Mouse (Mus musculus) midbrain, embryonic 13.5 days (tissue): Measurements from ENCODE around the gene Dyrk3. TPM values are rescaled to one million over a fixed set of nuclear protein-coding genes. Genes with fewer than 3 reads are reported as not detected.

Experiments used
- ATAC-seq: fragments of 200-750 bp; cut with Nextera tagmentation; 2 replicates; pipeline ENCODE4 v1.8.0; 2017; ENCODE audit warnings: mild to moderate bottlenecking, moderate TSS enrichment, moderate library complexity
- H3K27ac ChIP-seq: fragments of 300-500 bp; sonication (generic); 2 replicates; pipeline ENCODE4 v1.5.1; 2015; ENCODE audit warnings: inconsistent platforms, mild to moderate bottlenecking, moderate library complexity
- H3K27me3 ChIP-seq: fragments of 300-500 bp; sonication (generic); 2 replicates; pipeline ENCODE4 v1.6.1; 2015; ENCODE audit warnings: mild to moderate bottlenecking, inconsistent platforms
- H3K36me3 ChIP-seq: fragments of 300-500 bp; sonication (generic); 2 replicates; pipeline ENCODE4 v1.6.1; 2015; ENCODE audit warnings: mild to moderate bottlenecking, inconsistent platforms
- H3K4me1 ChIP-seq: fragments of 300-500 bp; sonication (generic); replicated peaks from 2 replicates; pipeline ENCODE4 v1.6.1; 2015; ENCODE audit warnings: inconsistent platforms
- H3K4me2 ChIP-seq: fragments of 300-500 bp; sonication (generic); replicated peaks from 2 replicates; pipeline ENCODE4 v1.6.1; 2015; ENCODE audit warnings: moderate library complexity, mild to moderate bottlenecking, inconsistent platforms
- H3K4me3 ChIP-seq: fragments of 300-500 bp; sonication (generic); replicated peaks from 2 replicates; pipeline ENCODE4 v1.5.1; 2015; ENCODE audit warnings: mild to moderate bottlenecking, inconsistent platforms
- H3K9ac ChIP-seq: fragments of 300-500 bp; sonication (generic); replicated peaks from 2 replicates; pipeline ENCODE4 v1.6.1; 2015; ENCODE audit warnings: mild to moderate bottlenecking, inconsistent platforms
- H3K9me3 ChIP-seq: fragments of 300-500 bp; sonication (generic); 2 replicates; pipeline ENCODE4 v1.6.1; 2016; ENCODE audit warnings: mild to moderate bottlenecking, inconsistent platforms
- WGBS: fragments of 180-500 bp; shearing (Covaris S2); methylation state at CpG from one replicate; pipeline ENCODE4 v1.1.7; 2015; 5-methylcytosine and 5-hydroxymethylcytosine counted together
- polyA plus RNA-seq: library from polyadenylated mRNA; unstranded; fragments of >200 nt; fragmentation: Nextera tagmentation; extraction: Ambion mirVana; gene quantifications from 2 replicates; pipeline ENCODE4 v1.2.1, GENCODE M21; 2015

Dyrk3 gene
- 18.3 and 19.2 TPM in 2 replicates for polyA plus RNA-seq

GRCm38 (mm10) chr1:131138191-131139016, at the start of gene Dyrk3:
Dyrk3 (minus strand) TSS chr1:131138340.
- Histone ChIP-seq H3K9ac (peak within 1 kb of the TSS; percentile 82), H3K27ac (peak within 1 kb of the TSS; percentile 97), H3K4me3 (peak within 1 kb of the TSS; percentile 78), H3K9me3 (no peaks in the 10 kb centered on the region), H3K36me3 (no peaks in the 10 kb centered on the region), H3K4me1 (peaks cover 45% of the 10 kb centered on the region), H3K27me3 (no peaks in the 10 kb centered on the region), H3K4me2 (peak within 1 kb of the TSS; percentile 71)
- 6% methylated on average over 49 of the region's 49 CpGs for WGBS
- ATAC-seq = peak; percentile 97

GRCm38 (mm10) chr1:131187856-131188255, 49.7 kb upstream of the Dyrk3 start:
- no peak overlapping the region for H3K9ac ChIP-seq
- 94% methylated on average over 5 of the region's 5 CpGs for WGBS

GRCm38 (mm10) chr1:131186995-131187394, 48.9 kb upstream of the Dyrk3 start:
- 73% methylated on average over 6 of the region's 6 CpGs for WGBS
- H3K27me3 ChIP-seq = no peaks in the 10 kb centered on the region
- no peak overlapping the region for H3K9ac ChIP-seq
- no peaks in the 10 kb centered on the region for H3K36me3 ChIP-seq
- H3K4me3 ChIP-seq = no peak overlapping the region
- H3K4me1 ChIP-seq = no peaks in the 10 kb centered on the region
- no peaks in the 10 kb centered on the region for H3K9me3 ChIP-seq
- H3K4me2 ChIP-seq = no peak overlapping the region
- no peak for ATAC-seq
- H3K27ac ChIP-seq = no peak overlapping the region

More at GRCm38 (mm10) chr1:131187856-131188255, 49.7 kb upstream of the Dyrk3 start:
- no peak overlapping the region for H3K27ac ChIP-seq
- no peaks in the 10 kb centered on the region for H3K9me3 ChIP-seq
- H3K27me3 ChIP-seq = no peaks in the 10 kb centered on the region
- ATAC-seq = no peak
- no peak overlapping the region for H3K4me2 ChIP-seq
- H3K4me1 ChIP-seq = no peaks in the 10 kb centered on the region
- H3K4me3 ChIP-seq = no peak overlapping the region
- no peaks in the 10 kb centered on the region for H3K36me3 ChIP-seq

- 90% methylated on average over 13 of the region's 13 CpGs for WGBS
- ATAC-seq = no peak
- H3K27me3 ChIP-seq = no peaks in the 10 kb centered on the region
Observed at GRCm38 (mm10) chr1:131185821-131186506, 47.8 kb upstream of the Dyrk3 start.

GRCm38 (mm10) chr1:131184956-131185660, 47.0 kb upstream of the Dyrk3 start:
- H3K27ac ChIP-seq = no peak overlapping the region
- peaks cover 4% of the 10 kb centered on the region; the same call in 1 of the 2 replicates for H3K36me3 ChIP-seq
- H3K4me3 ChIP-seq = no peak overlapping the region
- no peaks in the 10 kb centered on the region for H3K4me1 ChIP-seq
- no peak for ATAC-seq
- no peaks in the 10 kb centered on the region for H3K9me3 ChIP-seq
- 82% methylated on average over 8 of the region's 8 CpGs for WGBS
- no peak overlapping the region for H3K4me2 ChIP-seq
- H3K9ac ChIP-seq = no peak overlapping the region
- H3K27me3 ChIP-seq = no peaks in the 10 kb centered on the region

More at GRCm38 (mm10) chr1:131185821-131186506, 47.8 kb upstream of the Dyrk3 start:
- Histone ChIP-seq H3K9me3 (no peaks in the 10 kb centered on the region), H3K4me3 (no peak overlapping the region), H3K36me3 (no peaks in the 10 kb centered on the region), H3K27ac (no peak overlapping the region), H3K4me1 (no peaks in the 10 kb centered on the region), H3K9ac (no peak overlapping the region), H3K4me2 (no peak overlapping the region)

GRCm38 (mm10) chr1:131184253-131184955, 46.3 kb upstream of the Dyrk3 start:
- H3K9ac ChIP-seq = no peak overlapping the region
- H3K27me3 ChIP-seq = no peaks in the 10 kb centered on the region
- peaks cover 11% of the 10 kb centered on the region for H3K36me3 ChIP-seq
- no peak overlapping the region for H3K27ac ChIP-seq
- H3K4me1 ChIP-seq = no peaks in the 10 kb centered on the region
- H3K9me3 ChIP-seq = no peaks in the 10 kb centered on the region
- no peak for ATAC-seq
- H3K4me3 ChIP-seq = no peak overlapping the region
- H3K4me2 ChIP-seq = no peak overlapping the region
- WGBS = 92% methylated on average over 9 of the region's 9 CpGs

- no peaks in the 10 kb centered on the region for H3K27me3 ChIP-seq
Observed at GRCm38 (mm10) chr1:131183201-131183600, 45.1 kb upstream of the Dyrk3 start.

GRCm38 (mm10) chr1:131181642-131182527, 43.7 kb upstream of the Dyrk3 start:
- no peak overlapping the region for H3K27ac ChIP-seq
- H3K36me3 ChIP-seq = peaks cover 32% of the 10 kb centered on the region
- no peak overlapping the region for H3K4me3 ChIP-seq
- H3K4me2 ChIP-seq = no peak overlapping the region
- WGBS = 62% methylated on average over 9 of the region's 9 CpGs
- no peaks in the 10 kb centered on the region for H3K27me3 ChIP-seq
- H3K9ac ChIP-seq = no peak overlapping the region
- H3K9me3 ChIP-seq = no peaks in the 10 kb centered on the region
- H3K4me1 ChIP-seq = no peaks in the 10 kb centered on the region
- ATAC-seq = peak; percentile 69

More at GRCm38 (mm10) chr1:131183201-131183600, 45.1 kb upstream of the Dyrk3 start:
- ATAC-seq = no peak
- Histone ChIP-seq H3K9me3 (no peaks in the 10 kb centered on the region), H3K9ac (no peak overlapping the region), H3K4me1 (no peaks in the 10 kb centered on the region), H3K36me3 (peaks cover 19% of the 10 kb centered on the region), H3K27ac (no peak overlapping the region), H3K4me3 (no peak overlapping the region), H3K4me2 (no peak overlapping the region)
- 92% methylated on average over 7 of the region's 7 CpGs for WGBS

- Histone ChIP-seq H3K4me2 (no peak overlapping the region), H3K4me1 (no peaks in the 10 kb centered on the region), H3K4me3 (no peak overlapping the region), H3K36me3 (peaks cover 47% of the 10 kb centered on the region), H3K9me3 (no peaks in the 10 kb centered on the region), H3K27me3 (no peaks in the 10 kb centered on the region), H3K9ac (no peak overlapping the region), H3K27ac (no peak overlapping the region)
- ATAC-seq = no peak
- WGBS = 94% methylated on average over 7 of the region's 7 CpGs
Observed at GRCm38 (mm10) chr1:131180386-131180785, 42.2 kb upstream of the Dyrk3 start.

GRCm38 (mm10) chr1:131178083-131178482, 39.9 kb upstream of the Dyrk3 start:
- WGBS = 90% methylated on average over 5 of the region's 5 CpGs
- H3K9me3 ChIP-seq = no peaks in the 10 kb centered on the region
- H3K36me3 ChIP-seq = peaks cover 69% of the 10 kb centered on the region
- no peaks in the 10 kb centered on the region for H3K27me3 ChIP-seq
- no peak overlapping the region for H3K4me2 ChIP-seq
- H3K4me3 ChIP-seq = no peak overlapping the region
- ATAC-seq = no peak
- H3K27ac ChIP-seq = no peak overlapping the region
- no peak overlapping the region for H3K9ac ChIP-seq
- H3K4me1 ChIP-seq = no peaks in the 10 kb centered on the region

- Histone ChIP-seq H3K4me2 (no peak overlapping the region), H3K4me3 (no peak overlapping the region)
- 89% methylated on average over 4 of the region's 4 CpGs for WGBS
Observed at GRCm38 (mm10) chr1:131177249-131177648, 39.1 kb upstream of the Dyrk3 start.

More at GRCm38 (mm10) chr1:131177249-131177648, 39.1 kb upstream of the Dyrk3 start:
- H3K27me3 ChIP-seq = no peaks in the 10 kb centered on the region
- H3K27ac ChIP-seq = no peak overlapping the region
- H3K36me3 ChIP-seq = peaks cover 77% of the 10 kb centered on the region
- no peaks in the 10 kb centered on the region for H3K4me1 ChIP-seq
- no peak overlapping the region for H3K9ac ChIP-seq
- ATAC-seq = no peak
- no peaks in the 10 kb centered on the region for H3K9me3 ChIP-seq
